Mouse (Mus musculus) stomach, embryonic 16.5 days (tissue): Measurements from ENCODE around the gene Hist1h3h. TPM values are rescaled to one million over a fixed set of nuclear protein-coding genes. Genes with fewer than 3 reads are reported as not detected.

ENCODE experiments used
- ATAC-seq: fragments of 200-750 bp; cut with Nextera tagmentation; 2 replicates; pipeline ENCODE4 v1.8.0; 2017; ENCODE audit warnings: moderate number of reproducible peaks, moderate TSS enrichment; ENCODE audit not compliant: insufficient read depth, low FRiP score
- H3K27ac ChIP-seq: fragments of 300-500 bp; sonication (generic); 2 replicates; pipeline ENCODE4 v1.5.1; 2014; ENCODE audit warnings: low read length
- H3K27me3 ChIP-seq: fragments of 300-500 bp; sonication (generic); 2 replicates; pipeline ENCODE4 v1.6.1; 2014; ENCODE audit warnings: low read length, control low read depth, mixed read lengths; ENCODE audit not compliant: control insufficient read depth, insufficient read depth
- H3K36me3 ChIP-seq: fragments of 300-500 bp; sonication (generic); 2 replicates; pipeline ENCODE4 v1.6.1; 2014; ENCODE audit warnings: low read length; ENCODE audit not compliant: control insufficient read depth, insufficient read depth
- H3K4me1 ChIP-seq: fragments of 300-500 bp; sonication (generic); 2 replicates; pipeline ENCODE4 v1.6.1; 2014; ENCODE audit warnings: low read length, control low read depth, mixed read lengths; ENCODE audit not compliant: control insufficient read depth, insufficient read depth
- H3K4me2 ChIP-seq: fragments of 300-500 bp; sonication (generic); 2 replicates; pipeline ENCODE4 v1.6.1; 2014; ENCODE audit warnings: low read depth, low read length, mixed read lengths
- H3K4me3 ChIP-seq: fragments of 300-500 bp; sonication (generic); replicated peaks from 2 replicates; pipeline ENCODE4 v1.5.1; 2014; ENCODE audit warnings: mild to moderate bottlenecking, low read length
- H3K9ac ChIP-seq: fragments of 300-500 bp; sonication (generic); 2 replicates; pipeline ENCODE4 v1.6.1; 2014; ENCODE audit warnings: low read length
- H3K9me3 ChIP-seq: fragments of 300-500 bp; sonication (generic); replicated peaks from 2 replicates; pipeline ENCODE4 v1.6.1; 2016; ENCODE audit warnings: low read length, control low read depth; ENCODE audit not compliant: control insufficient read depth
- WGBS: fragments of 180-500 bp; shearing (Covaris S2); extraction: QIAGEN DNeasy Blood & Tissue Kit; methylation state at CpG from one replicate; pipeline ENCODE4 v1.1.7; 2014; 5-methylcytosine and 5-hydroxymethylcytosine counted together
- microRNA-seq: library from miRNA; unstranded; fragments of <30 nt; microRNA quantifications from one replicate; pipeline ENCODE4, GENCODE M21; 2016
- polyA plus RNA-seq: library from polyadenylated mRNA; unstranded; fragments of >200 nt; fragmentation: Nextera tagmentation; extraction: Ambion mirVana; gene quantifications from 2 replicates; pipeline ENCODE4 v1.2.1, GENCODE M21; 2015

The Hist1h3h gene
- polyA plus RNA-seq, 1 experiment from 2014 or later, result 4.6 TPM

- Histone ChIP-seq H3K9me3 (no peaks in the 10 kb centered on the region), H3K36me3 (no peaks in the 10 kb centered on the region), H3K4me2 (no peak overlapping the region), H3K9ac (no peak overlapping the region), H3K4me1 (peaks cover 13% of the 10 kb centered on the region), H3K4me3 (no peak overlapping the region), H3K27ac (no peak overlapping the region), H3K27me3 (no peaks in the 10 kb centered on the region)
- ATAC-seq, result no peak
- 69% methylated on average over 1 of the region's 1 CpGs for WGBS
Measured at GRCm38 (mm10) chr13:21755707-21756106, 38.2 kb downstream of the Hist1h3h start.

Small RNAs within 50 kb of the gene (microRNA-seq; reads per million reads assigned to microRNA genes)
- gene Gm44357 (not detected), gene Gm44367 (not detected), gene Gm44454 (not detected)

Other genes starting within 250 kb of the Hist1h3h start
- 1.3 and 1.6 TPM in 2 replicates for gene Nkapl, start 249.2 kb upstream of the Hist1h3h start, polyA plus RNA-seq
- 2.8 and 3.4 TPM in 2 replicates for gene Zkscan4, start 238.8 kb upstream of the Hist1h3h start, polyA plus RNA-seq
- gene Gm10065, start 238.2 kb upstream of the Hist1h3h start, polyA plus RNA-seq, result not detected in 2 replicates
- 0.48 and 1.3 TPM in 2 replicates for gene AK157302, start 222.4 kb upstream of the Hist1h3h start, polyA plus RNA-seq
- gene Gm11273, start 216.2 kb upstream of the Hist1h3h start, polyA plus RNA-seq, result 6.7 and 20.9 TPM in 2 replicates
- 6.1 and 6.8 TPM in 2 replicates for gene Zkscan8, start 186.5 kb upstream of the Hist1h3h start, polyA plus RNA-seq
- gene Olfr1366, start 174.9 kb upstream of the Hist1h3h start, polyA plus RNA-seq, result 0.14 and 0.18 TPM in 2 replicates
- 0.13 TPM in 1 of 2 replicates, not detected in the other for gene Olfr1535, start 157.8 kb upstream of the Hist1h3h start, polyA plus RNA-seq
- not detected in 2 replicates for gene Olfr1364, start 135.9 kb upstream of the Hist1h3h start, polyA plus RNA-seq
- not detected in 2 replicates for gene Olfr1362, start 103.6 kb upstream of the Hist1h3h start, polyA plus RNA-seq
- not detected in 2 replicates for gene Olfr11, start 75.1 kb upstream of the Hist1h3h start, polyA plus RNA-seq
- not detected in 2 replicates for gene Olfr1361, start 54.3 kb upstream of the Hist1h3h start, polyA plus RNA-seq
- gene Olfr1360, start 40.3 kb upstream of the Hist1h3h start, polyA plus RNA-seq, result not detected in 2 replicates
- gene Olfr1359, start 19.5 kb upstream of the Hist1h3h start, polyA plus RNA-seq, result not detected in 2 replicates
- gene Hist1h2bl, start 1.5 kb upstream of the Hist1h3h start, polyA plus RNA-seq, result 1.5 and 3.8 TPM in 2 replicates
- 7.3 and 11.8 TPM in 2 replicates for gene Hist1h2ai, start 1.2 kb upstream of the Hist1h3h start, polyA plus RNA-seq
- 1.9 and 2.5 TPM in 2 replicates for gene Hist1h2bm, start 4.4 kb downstream of the Hist1h3h start, polyA plus RNA-seq
- 1.7 and 2.3 TPM in 2 replicates for gene Hist1h4j, start 17.4 kb downstream of the Hist1h3h start, polyA plus RNA-seq
- gene Hist1h4k, start 32.8 kb downstream of the Hist1h3h start, polyA plus RNA-seq, result 3.9 and 8.4 TPM in 2 replicates
- 18.1 and 21.5 TPM in 2 replicates for gene Hist1h2ak, start 36.2 kb downstream of the Hist1h3h start, polyA plus RNA-seq
- 1.3 and 2.9 TPM in 2 replicates for gene Hist1h2bn, start 36.5 kb downstream of the Hist1h3h start, polyA plus RNA-seq
- 9.6 and 10.6 TPM in 2 replicates for gene Hist1h1b, start 63.0 kb downstream of the Hist1h3h start, polyA plus RNA-seq
- 59.9 and 94.5 TPM in 2 replicates for gene Hist1h3i, start 65.7 kb downstream of the Hist1h3h start, polyA plus RNA-seq
- 1.9 and 2.6 TPM in 2 replicates for gene Hist1h2an, start 69.6 kb downstream of the Hist1h3h start, polyA plus RNA-seq
- gene Hist1h2bp, start 69.8 kb downstream of the Hist1h3h start, polyA plus RNA-seq, result 0.77 and 1.4 TPM in 2 replicates
- 9.1 and 14.2 TPM in 2 replicates for gene Hist1h2bq, start 92.5 kb downstream of the Hist1h3h start, polyA plus RNA-seq
- gene Hist1h2ao, start 92.8 kb downstream of the Hist1h3h start, polyA plus RNA-seq, result 1.5 TPM in 1 of 2 replicates, not detected in the other
- not detected in 2 replicates for gene Hist1h4m, start 94.1 kb downstream of the Hist1h3h start, polyA plus RNA-seq
- gene Hist1h4n, start 114.5 kb downstream of the Hist1h3h start, polyA plus RNA-seq, result 13.0 and 15.5 TPM in 2 replicates
- 1,905 and 2,657 TPM in 2 replicates for gene Hist1h2ap, start 115.8 kb downstream of the Hist1h3h start, polyA plus RNA-seq
- gene Hist1h2br, start 116.1 kb downstream of the Hist1h3h start, polyA plus RNA-seq, result 11.8 and 18.5 TPM in 2 replicates
- gene Zfp184, start 227.4 kb downstream of the Hist1h3h start, polyA plus RNA-seq, result 5.3 and 6.2 TPM in 2 replicates